Mouse (Mus musculus): Measurements from ENCODE around the gene Spen.

DNA sequence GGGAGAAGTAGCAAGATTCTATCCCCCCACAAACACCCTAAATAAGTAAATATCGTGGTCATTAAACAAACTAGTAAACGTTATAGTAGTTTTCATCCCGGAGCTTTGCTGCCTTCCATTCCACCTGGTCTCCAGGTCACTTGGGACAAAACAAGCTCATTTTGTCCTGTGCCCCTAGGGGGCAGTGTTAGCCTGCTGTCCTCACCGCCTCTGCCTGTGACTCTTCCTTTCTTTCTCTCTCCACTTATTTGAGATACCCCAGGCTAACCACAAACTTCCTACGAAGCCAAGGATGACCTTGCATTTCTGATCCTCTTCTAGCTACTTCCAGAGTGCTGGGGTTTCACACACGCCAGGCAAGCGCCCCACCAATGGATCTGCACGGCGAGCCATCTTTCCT is 107.4 kb downstream of the Spen start:
- TF ChIP-seq CTCF (IDR thresholded peaks at IDR 0.05; ENCODE audit: low read depth, low read length) (peak; percentile 90), POLR2A (IDR thresholded peaks at IDR 0.05; ENCODE audit: borderline replicate concordance, low read depth, low read length) (no peak)
